Mouse (Mus musculus) spleen, adult 12 weeks (tissue): ENCODE results near the gene Prss16.

Experiments used
- DNase-seq: peaks from one replicate; pipeline ENCODE4 v3.0.0; 2022; ENCODE audit warnings: low spot score

Prss16 gene

GRCm38 (mm10) chr13:22009642-22010041 is at the start of gene Prss16:
Gene Prss16, minus strand, starts transcription at chr13:22009742.
- no peak for DNase-seq

GRCm38 (mm10) chr13:22053754-22054153 is 44.2 kb upstream of the Prss16 start:
- no peak for DNase-seq

GRCm38 (mm10) chr13:22051523-22051859 is 41.9 kb upstream of the Prss16 start:
- DNase-seq, result no peak

GRCm38 (mm10) chr13:22050591-22051522 is 41.3 kb upstream of the Prss16 start:
- peak; percentile 90 for DNase-seq

- DNase-seq, result no peak
Observed at GRCm38 (mm10) chr13:22049737-22050440, 40.3 kb upstream of the Prss16 start.

GRCm38 (mm10) chr13:22049041-22049440 is 39.5 kb upstream of the Prss16 start:
- no peak for DNase-seq

- no peak for DNase-seq
Observed at GRCm38 (mm10) chr13:22045311-22045710, 35.8 kb upstream of the Prss16 start.

GRCm38 (mm10) chr13:22044432-22045155 is 35.1 kb upstream of the Prss16 start:
- no peak for DNase-seq

- DNase-seq, result no peak
Observed at GRCm38 (mm10) chr13:22043503-22044431, 34.2 kb upstream of the Prss16 start.

- DNase-seq, result peak; percentile 85
Observed at GRCm38 (mm10) chr13:22042568-22043502, 33.3 kb upstream of the Prss16 start, which contains the start of the genes Hist1h2ag and Hist1h2bj. Gene Hist1h2ag, minus strand, starts transcription at chr13:22042944. Gene Hist1h2bj, plus strand, starts transcription at chr13:22043214.

- DNase-seq, result no peak
Observed at GRCm38 (mm10) chr13:22041651-22042567, 32.4 kb upstream of the Prss16 start.

- peak; percentile 97 for DNase-seq
Observed at GRCm38 (mm10) chr13:22041142-22041536, 31.6 kb upstream of the Prss16 start, which contains the start of gene Hist1h4i. Gene Hist1h4i, minus strand, starts transcription at chr13:22041362.

- DNase-seq, result peak; percentile 57
Observed at GRCm38 (mm10) chr13:22040464-22041141, 31.1 kb upstream of the Prss16 start.

GRCm38 (mm10) chr13:22039951-22040463 is 30.5 kb upstream of the Prss16 start:
- no peak for DNase-seq

- DNase-seq, result no peak
Observed at GRCm38 (mm10) chr13:22039364-22039763, 29.8 kb upstream of the Prss16 start.

- no peak for DNase-seq
Observed at GRCm38 (mm10) chr13:22037415-22037814, 27.9 kb upstream of the Prss16 start.

- no peak for DNase-seq
Observed at GRCm38 (mm10) chr13:22036986-22037385, 27.4 kb upstream of the Prss16 start.
